In the genomic region with DNA sequence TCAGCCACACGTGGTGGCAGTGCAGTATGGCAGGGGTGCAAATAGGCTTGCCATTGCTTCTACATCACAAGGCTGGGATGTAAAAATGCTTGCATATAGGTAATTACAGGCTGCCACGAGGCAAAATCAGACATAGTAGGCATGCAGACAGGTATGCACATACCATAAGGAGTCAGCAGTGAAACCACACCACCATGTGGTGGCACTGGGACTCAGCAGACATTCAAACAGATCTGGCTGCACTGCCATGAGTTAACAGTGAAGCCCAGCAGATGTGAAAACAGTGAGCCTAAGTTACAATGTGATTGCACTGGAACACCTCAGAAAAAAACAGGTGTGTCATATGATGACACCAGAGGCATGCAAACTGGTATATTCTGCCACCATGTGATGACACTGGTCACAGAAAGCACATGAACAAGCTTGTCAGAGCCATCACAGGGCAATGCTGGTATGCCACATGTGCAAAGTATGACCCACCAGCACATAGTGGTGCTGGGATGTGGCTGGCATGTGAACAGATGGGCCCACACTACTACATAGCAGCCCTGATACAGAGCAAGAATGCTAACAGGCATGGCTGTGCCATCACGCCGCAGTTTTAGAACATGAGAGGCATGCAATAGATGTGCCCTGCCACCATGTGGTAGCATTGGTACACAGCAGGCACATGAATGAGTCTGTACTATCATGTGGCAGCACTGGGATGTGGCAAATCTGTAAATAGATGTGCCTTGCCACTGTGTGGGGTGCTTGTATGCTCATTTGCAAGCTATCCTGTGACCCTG, we compare ENCODE assay signal across 9 mouse cellular contexts. TPM values are rescaled to one million over a fixed set of nuclear protein-coding genes. Genes with fewer than 3 reads are reported as not detected.
DNase-seq lines count a peak whose midpoint lies in the region; ATAC-seq and TF ChIP-seq lines count a peak whose summit lies in the region.
"Had no signal": no experiment of that assay in that cellular context is flagged by ENCODE, and none has a peak within 500 bp of the region (broad histone marks: within the 10 kb centered on the region; RNA-seq: fewer than 3 reads in every experiment).

No protein-coding gene starts in this region.

- no peak for DNase-seq in gastrocnemius, adult 2 months
- no peak for DNase-seq in gastrocnemius, postnatal 14 days
- peak; percentile 70 for DNase-seq in cerebellum, adult 9-11 months
- peak; percentile 53 to 83 for DNase-seq in frontal cortex, postnatal 36 days (ENCODE audit: low spot score in 2 of 2)
- peak; percentile 73 for DNase-seq in layer of hippocampus, adult 9-11 months
- no peak for DNase-seq in MN1 (ENCODE audit: low spot score)

- no peaks in the 10 kb centered on the region for H3K27me3 ChIP-seq in ES-Bruce4 (ENCODE audit: control insufficient read depth, insufficient read depth, low read length, poor library complexity, severe bottlenecking)
- H3K27me3 ChIP-seq in midbrain, embryonic 15.5 days (replicated peaks), result no peaks in the 10 kb centered on the region
- H3K27me3 ChIP-seq: heart, embryonic 15.5 days had no signal

- H3K9ac ChIP-seq in ES-Bruce4 (ENCODE audit: low read depth, poor library complexity, severe bottlenecking), result no peak overlapping the region
- H3K9ac ChIP-seq in midbrain, embryonic 15.5 days, result no peak overlapping the region
- H3K9ac ChIP-seq: heart, embryonic 15.5 days had no signal

- TF ChIP-seq CTCF in gastrocnemius, adult 2 months (IDR thresholded peaks at IDR 0.05), result peak; percentile 40
- peak; percentile 43 for TF ChIP-seq CTCF in ES-Bruce4 (IDR thresholded peaks at IDR 0.05; ENCODE audit: low read depth, low read length)

- intact Hi-C loops in gastrocnemius, adult 2 months (cut with DNase I), result no loop called here
- intact Hi-C loops in gastrocnemius, postnatal 14 days (cut with DNase I; ENCODE audit: low total_unique reads), result no loop called here

- no peak overlapping the region for H3K4me3 ChIP-seq in gastrocnemius, adult 2 months
- H3K4me3 ChIP-seq in ES-Bruce4 (ENCODE audit: low read depth, low read length), result no peak overlapping the region
- no peak overlapping the region for H3K4me3 ChIP-seq in midbrain, embryonic 15.5 days
- H3K4me3 ChIP-seq: heart, embryonic 15.5 days had no signal

- no peak overlapping the region for H3K27ac ChIP-seq in gastrocnemius, adult 2 months
- H3K27ac ChIP-seq in ES-Bruce4 (ENCODE audit: insufficient read depth, low read length), result no peak overlapping the region
- no peak overlapping the region for H3K27ac ChIP-seq in midbrain, embryonic 15.5 days
- H3K27ac ChIP-seq: heart, embryonic 15.5 days had no signal

- no peak overlapping the region for H3K4me2 ChIP-seq in midbrain, embryonic 15.5 days
- H3K4me2 ChIP-seq: heart, embryonic 15.5 days had no signal

- WGBS in midbrain, embryonic 15.5 days, result 49% methylated on average over 4 of the region's 4 CpGs

- ATAC-seq in midbrain, embryonic 15.5 days (replicated peaks), result peak; percentile 85

- TF ChIP-seq POLR2A in ES-Bruce4 (IDR thresholded peaks at IDR 0.05; ENCODE audit: insufficient read depth, low read length), result no peak

- H3K9me3 ChIP-seq in ES-Bruce4 (replicated peaks; ENCODE audit: control insufficient read depth, insufficient read depth, low read length, poor library complexity, severe bottlenecking), result no peaks in the 10 kb centered on the region
- H3K9me3 ChIP-seq in midbrain, embryonic 15.5 days, result no peaks in the 10 kb centered on the region
- H3K9me3 ChIP-seq: heart, embryonic 15.5 days had no signal

- H3K36me3 ChIP-seq in ES-Bruce4 (ENCODE audit: control insufficient read depth, insufficient read depth, low read length, poor library complexity, severe bottlenecking), result no peaks in the 10 kb centered on the region
- H3K36me3 ChIP-seq in midbrain, embryonic 15.5 days (replicated peaks), result no peaks in the 10 kb centered on the region
- H3K36me3 ChIP-seq: heart, embryonic 15.5 days had no signal

- TF ChIP-seq EP300 in ES-Bruce4 (IDR thresholded peaks at IDR 0.05; ENCODE audit: insufficient read depth, low read depth, low read length), result no peak

- no peaks in the 10 kb centered on the region for H3K4me1 ChIP-seq in ES-Bruce4 (ENCODE audit: control insufficient read depth, insufficient read depth, low read length)
- no peaks in the 10 kb centered on the region for H3K4me1 ChIP-seq in midbrain, embryonic 15.5 days
- H3K4me1 ChIP-seq: heart, embryonic 15.5 days had no signal

RNA-seq across cellular contexts. Expression of gene Siglech, which starts 30.7 kb away (rescaled TPM):
- total RNA-seq in gastrocnemius, adult 2 months (2021), result under 1 TPM in 1 of 2 experiments, not detected in 1; 0.22 TPM
- under 1 TPM; 0.12 to 0.20 TPM for total RNA-seq in gastrocnemius, postnatal 14 days (2021)
- polyA plus RNA-seq in ES-Bruce4 (2011; ENCODE audit: insufficient read depth, insufficient read length, low read depth, missing spikeins), result not detected in 2 replicates
- 1.8 and 2.2 TPM in 2 replicates for polyA plus RNA-seq in midbrain, embryonic 15.5 days (2015; fragmentation: Nextera tagmentation; extraction: Ambion mirVana)

RNA-seq across cellular contexts. Expression of gene Tubgcp5, which starts 56.6 kb away (rescaled TPM):
- 10 to 100 TPM; 10.0 to 11.5 TPM for total RNA-seq in gastrocnemius, adult 2 months (2021)
- 1 to 10 TPM; 9.0 to 9.8 TPM for total RNA-seq in gastrocnemius, postnatal 14 days (2021)
- polyA plus RNA-seq in ES-Bruce4 (2011; ENCODE audit: insufficient read depth, insufficient read length, low read depth, missing spikeins), result 26.9 and 27.2 TPM in 2 replicates
- polyA plus RNA-seq in midbrain, embryonic 15.5 days (2015; fragmentation: Nextera tagmentation; extraction: Ambion mirVana), result 36.1 and 42.9 TPM in 2 replicates

Comparison
In these comparisons a context has a peak if more than half of its experiments do, and no peak if none do; other contexts are left out.
1. DNase-seq: peak in cerebellum, adult 9-11 months (single experiment), frontal cortex, postnatal 36 days (2 of 2) and layer of hippocampus, adult 9-11 months (single experiment); none in gastrocnemius, adult 2 months (single experiment), gastrocnemius, postnatal 14 days (single experiment) and MN1 (single experiment).